Mouse (Mus musculus) adrenal gland, postnatal 14 days (tissue): ENCODE results near the gene Ube2l6. TPM values are rescaled to one million over a fixed set of nuclear protein-coding genes. Genes with fewer than 3 reads are reported as not detected.

Experiments used
- DNase-seq: peaks from one replicate; pipeline ENCODE4 v3.0.0; 2021; ENCODE audit warnings: mixed read lengths
- long read RNA-seq, 2 experiments: library from polyadenylated mRNA; stranded (forward); transcript quantifications; one replicate each; pipeline ENCODE4 v2.0.0; 2021
- total RNA-seq: library from RNA; stranded (reverse); gene quantifications from 2 replicates; pipeline ENCODE4 v1.2.3, GENCODE M21; 2021

The Ube2l6 gene
- total RNA-seq: 45.6 and 48.7 TPM in 2 replicates
- long read RNA-seq, experiment 1, transcript Ube2l6-201 (4 exons, 1,560 nt): major isoform, 45 of 49 reads
- long read RNA-seq, experiment 1, partial matches to known transcripts: 0 of 49 reads
- long read RNA-seq, experiment 1, other reads (novel, unspliced or antisense): 4 of 49 reads
- long read RNA-seq, experiment 2, transcript Ube2l6-201 (4 exons, 1,560 nt): major isoform, 56 of 59 reads
- long read RNA-seq, experiment 2, partial matches to known transcripts: 0 of 59 reads
- long read RNA-seq, experiment 2, other reads (novel, unspliced or antisense): 3 of 59 reads

- DNase-seq: peak; percentile 83
Observed at GRCm38 (mm10) chr2:84798493-84798921, at the start of gene Ube2l6. Gene Ube2l6, plus strand, starts transcription at chr2:84798828.

GRCm38 (mm10) chr2:84750115-84750514 lies 48.5 kb upstream of the Ube2l6 start:
- peak; percentile 25 for DNase-seq

GRCm38 (mm10) chr2:84756245-84756644 lies 42.4 kb upstream of the Ube2l6 start:
- DNase-seq: no peak

GRCm38 (mm10) chr2:84757026-84757682 lies 41.5 kb upstream of the Ube2l6 start:
- no peak for DNase-seq

GRCm38 (mm10) chr2:84758542-84759127 lies 40.0 kb upstream of the Ube2l6 start:
- peak; percentile 49 for DNase-seq

GRCm38 (mm10) chr2:84760777-84761176 lies 37.9 kb upstream of the Ube2l6 start:
- DNase-seq: no peak

- no peak for DNase-seq
Observed at GRCm38 (mm10) chr2:84761309-84761708, 37.3 kb upstream of the Ube2l6 start.

- no peak for DNase-seq
Observed at GRCm38 (mm10) chr2:84761840-84762239, 36.8 kb upstream of the Ube2l6 start.

GRCm38 (mm10) chr2:84762295-84762694 lies 36.3 kb upstream of the Ube2l6 start:
- DNase-seq: no peak

GRCm38 (mm10) chr2:84762818-84763217 lies 35.8 kb upstream of the Ube2l6 start:
- DNase-seq: no peak

GRCm38 (mm10) chr2:84770501-84770900 lies 28.1 kb upstream of the Ube2l6 start:
- no peak for DNase-seq

GRCm38 (mm10) chr2:84772454-84772853 lies 26.2 kb upstream of the Ube2l6 start:
- DNase-seq: no peak

GRCm38 (mm10) chr2:84773195-84773594 lies 25.4 kb upstream of the Ube2l6 start:
- DNase-seq: no peak

- peak; percentile 59 for DNase-seq
Observed at GRCm38 (mm10) chr2:84774751-84775150, 23.9 kb upstream of the Ube2l6 start.

GRCm38 (mm10) chr2:84775241-84775640 lies 23.4 kb upstream of the Ube2l6 start, which contains the start of gene Serping1:
Gene Serping1, minus strand, starts transcription at chr2:84775444.
- no peak for DNase-seq

- no peak for DNase-seq
Observed at GRCm38 (mm10) chr2:84775665-84776064, 23.0 kb upstream of the Ube2l6 start.

GRCm38 (mm10) chr2:84777706-84778105 lies 20.9 kb upstream of the Ube2l6 start:
- DNase-seq: no peak

GRCm38 (mm10) chr2:84779210-84779609 lies 19.4 kb upstream of the Ube2l6 start:
- DNase-seq: no peak

- no peak for DNase-seq
Observed at GRCm38 (mm10) chr2:84783315-84783714, 15.3 kb upstream of the Ube2l6 start.

- DNase-seq: no peak
Observed at GRCm38 (mm10) chr2:84783840-84784566, 14.6 kb upstream of the Ube2l6 start.

- no peak for DNase-seq
Observed at GRCm38 (mm10) chr2:84788316-84788715, 10.3 kb upstream of the Ube2l6 start.

- no peak for DNase-seq
Observed at GRCm38 (mm10) chr2:84790418-84790817, 8.2 kb upstream of the Ube2l6 start.

- peak; percentile 51 for DNase-seq
Observed at GRCm38 (mm10) chr2:84792516-84792915, 6.1 kb upstream of the Ube2l6 start.
